Comparison of ENCODE assay signal across 28 mouse cellular contexts in genomic region chr10:124219461-124219860, GRCm38 (mm10).
"Had no signal": no experiment of that assay in that cellular context is flagged by ENCODE, and none has a peak within 500 bp of the region (broad histone marks: within the 10 kb centered on the region; RNA-seq: fewer than 3 reads in every experiment).

No protein-coding gene starts in this region.

- H3K4me1 ChIP-seq: embryonic facial prominence, embryonic 10.5 days; embryonic facial prominence, embryonic 12.5 days; embryonic facial prominence, embryonic 13.5 days; embryonic facial prominence, embryonic 15.5 days; forebrain, embryonic 10.5 days; forebrain, embryonic 12.5 days; forebrain, embryonic 13.5 days; forebrain, embryonic 15.5 days had no signal

- ATAC-seq: forebrain, embryonic 13.5 days; forebrain, embryonic 14.5 days; forebrain, embryonic 15.5 days; forebrain, embryonic 16.5 days; forebrain, postnatal 0 days had no signal

- H3K4me2 ChIP-seq: embryonic facial prominence, embryonic 12.5 days; embryonic facial prominence, embryonic 13.5 days; embryonic facial prominence, embryonic 15.5 days; forebrain, embryonic 12.5 days; forebrain, embryonic 13.5 days; forebrain, embryonic 15.5 days had no signal

- H3K27me3 ChIP-seq: embryonic facial prominence, embryonic 12.5 days; embryonic facial prominence, embryonic 13.5 days; embryonic facial prominence, embryonic 15.5 days; forebrain, embryonic 12.5 days; forebrain, embryonic 13.5 days; forebrain, embryonic 15.5 days had no signal

- H3K27ac ChIP-seq: embryonic facial prominence, embryonic 10.5 days; embryonic facial prominence, embryonic 12.5 days; embryonic facial prominence, embryonic 13.5 days; embryonic facial prominence, embryonic 15.5 days; forebrain, embryonic 10.5 days; forebrain, embryonic 12.5 days; forebrain, embryonic 13.5 days; forebrain, embryonic 15.5 days; gastrocnemius, adult 2 months; heart, adult 2 months had no signal

- DNase-seq: cerebellum, adult 8-10 months; cerebellum, adult 9-10 months; cerebellum, adult 9-11 months; cerebellum, postnatal 10 days; cerebellum, postnatal 14 days; cerebellum, postnatal 25 days; cerebellum, postnatal 36 days; embryo, embryonic 11 days; forebrain, postnatal 0 days; gastrocnemius, adult 2 months; gastrocnemius, postnatal 10 days; gastrocnemius, postnatal 14 days; gastrocnemius, postnatal 25 days; gastrocnemius, postnatal 36 days; heart, adult 11 months; heart, adult 18-20 months; heart, adult 2 months had no signal

- H3K9me3 ChIP-seq: embryonic facial prominence, embryonic 10.5 days; embryonic facial prominence, embryonic 12.5 days; embryonic facial prominence, embryonic 13.5 days; embryonic facial prominence, embryonic 15.5 days; forebrain, embryonic 10.5 days; forebrain, embryonic 12.5 days; forebrain, embryonic 13.5 days; forebrain, embryonic 15.5 days had no signal

- H3K36me3 ChIP-seq: embryonic facial prominence, embryonic 10.5 days; embryonic facial prominence, embryonic 12.5 days; embryonic facial prominence, embryonic 13.5 days; embryonic facial prominence, embryonic 15.5 days; forebrain, embryonic 10.5 days; forebrain, embryonic 12.5 days; forebrain, embryonic 15.5 days had no signal

- H3K9ac ChIP-seq: embryonic facial prominence, embryonic 12.5 days; embryonic facial prominence, embryonic 13.5 days; embryonic facial prominence, embryonic 15.5 days; forebrain, embryonic 12.5 days; forebrain, embryonic 13.5 days; forebrain, embryonic 15.5 days; forebrain, postnatal 0 days had no signal

- H3K4me3 ChIP-seq: embryonic facial prominence, embryonic 10.5 days; embryonic facial prominence, embryonic 12.5 days; embryonic facial prominence, embryonic 13.5 days; embryonic facial prominence, embryonic 15.5 days; erythroblast, embryonic 14.5 days; forebrain, embryonic 10.5 days; forebrain, embryonic 12.5 days; forebrain, embryonic 13.5 days; forebrain, embryonic 15.5 days; gastrocnemius, adult 2 months; heart, adult 2 months had no signal
